ENCODE assay signal across 16 mouse cellular contexts in genomic region chr19:17592790-17593189, GRCm38 (mm10).
DNase-seq lines count a peak whose midpoint lies in the region; ATAC-seq lines count a peak whose summit lies in the region.
"Had no signal": no experiment of that assay in that cellular context is flagged by ENCODE, and none has a peak within 500 bp of the region (broad histone marks: within the 10 kb centered on the region; RNA-seq: fewer than 3 reads in every experiment).

No protein-coding gene starts in this region.

- H3K4me3 ChIP-seq in heart, embryonic 14.5 days (ENCODE audit: control insufficient read depth in 1 of 2, insufficient read depth in 1 of 2, low read depth in 1 of 2, low read length in 2 of 2), result no peak overlapping the region
- H3K4me3 ChIP-seq in midbrain, embryonic 11.5 days (ENCODE audit: low read depth, low read length), result no peak overlapping the region
- no peak overlapping the region for H3K4me3 ChIP-seq in midbrain, embryonic 13.5 days (replicated peaks)
- H3K4me3 ChIP-seq: forebrain, embryonic 13.5 days; liver, embryonic 15.5 days had no signal

- no peaks in the 10 kb centered on the region for H3K9me3 ChIP-seq in heart, embryonic 14.5 days (ENCODE audit: control insufficient read depth, low read length)
- H3K9me3 ChIP-seq in midbrain, embryonic 11.5 days (ENCODE audit: control insufficient read depth, low read length), result no peaks in the 10 kb centered on the region
- no peaks in the 10 kb centered on the region for H3K9me3 ChIP-seq in midbrain, embryonic 13.5 days
- H3K9me3 ChIP-seq: forebrain, embryonic 13.5 days; liver, embryonic 15.5 days had no signal

- 3% methylated on average over 1 of the region's 1 CpGs for WGBS in heart, embryonic 14.5 days
- WGBS in midbrain, embryonic 11.5 days, result 75% methylated on average over 1 of the region's 1 CpGs
- WGBS in midbrain, embryonic 13.5 days, result 48% methylated on average over 1 of the region's 1 CpGs

- H3K4me1 ChIP-seq in heart, embryonic 14.5 days (ENCODE audit: control insufficient read depth in 2 of 2, insufficient read depth in 2 of 2, low read length in 2 of 2), result peaks cover 13 to 20% of the 10 kb centered on the region in 2 experiments
- H3K4me1 ChIP-seq in midbrain, embryonic 11.5 days (ENCODE audit: control insufficient read depth, insufficient read depth, low read length), result peaks cover 3% of the 10 kb centered on the region; the same call in 1 of the 2 replicates
- H3K4me1 ChIP-seq in midbrain, embryonic 13.5 days (replicated peaks), result 0 out of 2 replicates have a peak, but pooled peaks cover 5% of the 10 kb centered on the region
- H3K4me1 ChIP-seq: liver, embryonic 15.5 days had no signal

- no peaks in the 10 kb centered on the region for H3K36me3 ChIP-seq in heart, embryonic 14.5 days (ENCODE audit: control insufficient read depth, insufficient read depth, low read length)
- no peaks in the 10 kb centered on the region for H3K36me3 ChIP-seq in midbrain, embryonic 11.5 days (ENCODE audit: control insufficient read depth, insufficient read depth, low read length)
- no peaks in the 10 kb centered on the region for H3K36me3 ChIP-seq in midbrain, embryonic 13.5 days
- H3K36me3 ChIP-seq: liver, embryonic 15.5 days had no signal

- intact Hi-C loops in heart, postnatal 36 days (cut with DNase I), result no loop called here

- H3K4me2 ChIP-seq in heart, embryonic 14.5 days (ENCODE audit: low read length), result 0 out of 2 replicates have a peak overlapping the region, but pooled peaks have one; percentile 5
- H3K4me2 ChIP-seq in midbrain, embryonic 11.5 days, result no peak overlapping the region
- no peak overlapping the region for H3K4me2 ChIP-seq in midbrain, embryonic 13.5 days (replicated peaks)
- H3K4me2 ChIP-seq: forebrain, embryonic 13.5 days; liver, embryonic 15.5 days had no signal

- ATAC-seq in heart, embryonic 14.5 days (ENCODE audit: insufficient number of reproducible peaks, insufficient read depth, low FRiP score, low read depth), result no peak
- no peak for ATAC-seq in midbrain, embryonic 11.5 days (ENCODE audit: low FRiP score)
- ATAC-seq in midbrain, embryonic 13.5 days, result no peak
- ATAC-seq: forebrain, embryonic 13.5 days had no signal

- H3K27ac ChIP-seq in heart, embryonic 14.5 days (replicated peaks in 1 of 2; ENCODE audit: control insufficient read depth in 1 of 2, insufficient read depth in 1 of 2, low read depth in 2 of 2, low read length in 2 of 2), result 0 out of 4 replicates have a peak overlapping the region, but pooled peaks of 1 of the 2 experiments have one; percentile 30
- no peak overlapping the region for H3K27ac ChIP-seq in midbrain, embryonic 11.5 days (ENCODE audit: low read depth, low read length)
- no peak overlapping the region for H3K27ac ChIP-seq in midbrain, embryonic 13.5 days
- H3K27ac ChIP-seq: forebrain, embryonic 13.5 days; liver, embryonic 15.5 days had no signal

- no peak for DNase-seq in heart, postnatal 36 days
- DNase-seq in midbrain, embryonic 11.5 days (ENCODE audit: low spot score, missing footprints), result peak; percentile 59
- DNase-seq in kidney, postnatal 36 days, result peak; percentile 12 to 32
- DNase-seq in lung, postnatal 25 days (ENCODE audit: low spot score), result peak; percentile 36
- no peak for DNase-seq in cerebellum, adult 9-10 months
- DNase-seq in T-cell, adult 2 months (ENCODE audit: low spot score), result no peak
- DNase-seq: B cell, adult 2 months; cerebellum, adult 8-10 months; gastrocnemius, postnatal 14 days; midbrain, embryonic 14.5 days; right cerebral cortex, postnatal 25 days; thymus, postnatal 36 days had no signal

- H3K9ac ChIP-seq in heart, embryonic 14.5 days (ENCODE audit: low read length), result no peak overlapping the region
- no peak overlapping the region for H3K9ac ChIP-seq in midbrain, embryonic 11.5 days (ENCODE audit: low read length)
- H3K9ac ChIP-seq in midbrain, embryonic 13.5 days (replicated peaks), result no peak overlapping the region
- H3K9ac ChIP-seq: forebrain, embryonic 13.5 days; liver, embryonic 15.5 days had no signal

- H3K27me3 ChIP-seq in heart, embryonic 14.5 days (ENCODE audit: control insufficient read depth, insufficient read depth, low read length), result no peaks in the 10 kb centered on the region
- H3K27me3 ChIP-seq in midbrain, embryonic 11.5 days (ENCODE audit: control insufficient read depth, insufficient read depth, low read length), result no peaks in the 10 kb centered on the region
- H3K27me3 ChIP-seq in midbrain, embryonic 13.5 days, result no peaks in the 10 kb centered on the region
- H3K27me3 ChIP-seq: forebrain, embryonic 13.5 days; liver, embryonic 15.5 days had no signal

Comparison
In these comparisons a context has a peak if more than half of its experiments do, and no peak if none do; other contexts are left out.
1. DNase-seq: peak in midbrain, embryonic 11.5 days (single experiment), kidney, postnatal 36 days (2 of 2) and lung, postnatal 25 days (single experiment); none in heart, postnatal 36 days (0 of 2), cerebellum, adult 9-10 months (single experiment) and T-cell, adult 2 months (single experiment).